Mouse (Mus musculus): ENCODE results near the gene Esrrg. TPM values are rescaled to one million over a fixed set of nuclear protein-coding genes. Genes with fewer than 3 reads are reported as not detected.

Gene Esrrg
- polyA plus RNA-seq, 1 experiment = 0.54 TPM

- no peak overlapping the region for H3K4me3 ChIP-seq (ENCODE audit: insufficient read depth, low read length)
- no peaks in the 10 kb centered on the region; the same call in 1 of the 2 replicates for H3K4me1 ChIP-seq (ENCODE audit: control insufficient read depth, insufficient read depth, low read length)
- H3K27ac ChIP-seq (ENCODE audit: insufficient read depth, low read length) = no peak overlapping the region
- TF ChIP-seq POLR2A (IDR thresholded peaks at IDR 0.05; ENCODE audit: low read depth, low read length) (no peak), CTCF (IDR thresholded peaks at IDR 0.05; ENCODE audit: borderline replicate concordance, insufficient read depth, low read length) (no peak)
These were observed 298.8 kb downstream of the Esrrg start for GRCm38 (mm10) chr1:187907407-187907806.

- Histone ChIP-seq H3K4me3 (ENCODE audit: insufficient read depth, low read length) (no peak overlapping the region), H3K27ac (ENCODE audit: insufficient read depth, low read length) (no peak overlapping the region), H3K4me1 (ENCODE audit: control insufficient read depth, insufficient read depth, low read length) (no peaks in the 10 kb centered on the region; the same call in 1 of the 2 replicates)
- no peak for TF ChIP-seq POLR2A (IDR thresholded peaks at IDR 0.05; ENCODE audit: low read depth, low read length)
- TF ChIP-seq CTCF (IDR thresholded peaks at IDR 0.05; ENCODE audit: borderline replicate concordance, insufficient read depth, low read length) = no peak
These were observed 299.3 kb downstream of the Esrrg start for GRCm38 (mm10) chr1:187907871-187908270.

- no peaks in the 10 kb centered on the region; the same call in 1 of the 2 replicates for H3K4me1 ChIP-seq (ENCODE audit: control insufficient read depth, insufficient read depth, low read length)
- no peak for TF ChIP-seq CTCF (IDR thresholded peaks at IDR 0.05; ENCODE audit: borderline replicate concordance, insufficient read depth, low read length)
- no peak for TF ChIP-seq POLR2A (IDR thresholded peaks at IDR 0.05; ENCODE audit: low read depth, low read length)
These were observed 302.1 kb downstream of the Esrrg start for GRCm38 (mm10) chr1:187910718-187911117.

GRCm38 (mm10) chr1:187911201-187911600 lies 302.6 kb downstream of the Esrrg start:
- Histone ChIP-seq H3K27ac (ENCODE audit: insufficient read depth, low read length) (no peak overlapping the region; the same call in 1 of the 2 replicates), H3K4me3 (ENCODE audit: insufficient read depth, low read length) (no peak overlapping the region), H3K4me1 (ENCODE audit: control insufficient read depth, insufficient read depth, low read length) (no peaks in the 10 kb centered on the region; the same call in 1 of the 2 replicates)
- TF ChIP-seq POLR2A (IDR thresholded peaks at IDR 0.05; ENCODE audit: low read depth, low read length) (no peak), CTCF (IDR thresholded peaks at IDR 0.05; ENCODE audit: borderline replicate concordance, insufficient read depth, low read length) (no peak)

More at GRCm38 (mm10) chr1:187910718-187911117, 302.1 kb downstream of the Esrrg start:
- Histone ChIP-seq H3K4me3 (ENCODE audit: insufficient read depth, low read length) (no peak overlapping the region), H3K27ac (ENCODE audit: insufficient read depth, low read length) (no peak overlapping the region; the same call in 1 of the 2 replicates)

GRCm38 (mm10) chr1:187918303-187918702 lies 309.7 kb downstream of the Esrrg start:
- H3K27ac ChIP-seq (ENCODE audit: insufficient read depth, low read length) = no peak overlapping the region
- no peaks in the 10 kb centered on the region for H3K4me1 ChIP-seq (ENCODE audit: control insufficient read depth, insufficient read depth, low read length)
- H3K4me3 ChIP-seq (ENCODE audit: insufficient read depth, low read length) = no peak overlapping the region
- TF ChIP-seq POLR2A (IDR thresholded peaks at IDR 0.05; ENCODE audit: low read depth, low read length) (no peak), CTCF (IDR thresholded peaks at IDR 0.05; ENCODE audit: borderline replicate concordance, insufficient read depth, low read length) (no peak)

- TF ChIP-seq POLR2A (IDR thresholded peaks at IDR 0.05; ENCODE audit: low read depth, low read length) (no peak), CTCF (IDR thresholded peaks at IDR 0.05; ENCODE audit: borderline replicate concordance, insufficient read depth, low read length) (no peak)
- no peak overlapping the region for H3K27ac ChIP-seq (ENCODE audit: insufficient read depth, low read length)
- no peak overlapping the region for H3K4me3 ChIP-seq (ENCODE audit: insufficient read depth, low read length)
- H3K4me1 ChIP-seq (ENCODE audit: control insufficient read depth, insufficient read depth, low read length) = no peaks in the 10 kb centered on the region
These were observed 310.3 kb downstream of the Esrrg start for GRCm38 (mm10) chr1:187918939-187919338.

GRCm38 (mm10) chr1:187920156-187920777 lies 311.7 kb downstream of the Esrrg start:
- TF ChIP-seq CTCF (IDR thresholded peaks at IDR 0.05; ENCODE audit: borderline replicate concordance, insufficient read depth, low read length) (no peak), POLR2A (IDR thresholded peaks at IDR 0.05; ENCODE audit: low read depth, low read length) (no peak)
- Histone ChIP-seq H3K27ac (ENCODE audit: insufficient read depth, low read length) (no peak overlapping the region), H3K4me1 (ENCODE audit: control insufficient read depth, insufficient read depth, low read length) (no peaks in the 10 kb centered on the region), H3K4me3 (ENCODE audit: insufficient read depth, low read length) (no peak overlapping the region)

GRCm38 (mm10) chr1:187931146-187931545 lies 322.6 kb downstream of the Esrrg start:
- no peak overlapping the region for H3K4me3 ChIP-seq (ENCODE audit: insufficient read depth, low read length)
- TF ChIP-seq CTCF (IDR thresholded peaks at IDR 0.05; ENCODE audit: borderline replicate concordance, insufficient read depth, low read length) (no peak), POLR2A (IDR thresholded peaks at IDR 0.05; ENCODE audit: low read depth, low read length) (no peak)
- no peak overlapping the region for H3K27ac ChIP-seq (ENCODE audit: insufficient read depth, low read length)
- no peaks in the 10 kb centered on the region for H3K4me1 ChIP-seq (ENCODE audit: control insufficient read depth, insufficient read depth, low read length)

GRCm38 (mm10) chr1:187938652-187939051 lies 330.1 kb downstream of the Esrrg start:
- no peak overlapping the region for H3K4me3 ChIP-seq (ENCODE audit: insufficient read depth, low read length)
- no peak overlapping the region for H3K27ac ChIP-seq (ENCODE audit: insufficient read depth, low read length)
- TF ChIP-seq CTCF (IDR thresholded peaks at IDR 0.05; ENCODE audit: borderline replicate concordance, insufficient read depth, low read length) (no peak), POLR2A (IDR thresholded peaks at IDR 0.05; ENCODE audit: low read depth, low read length) (no peak)

GRCm38 (mm10) chr1:187939078-187939477 lies 330.5 kb downstream of the Esrrg start:
- Histone ChIP-seq H3K4me3 (ENCODE audit: insufficient read depth, low read length) (no peak overlapping the region), H3K27ac (ENCODE audit: insufficient read depth, low read length) (no peak overlapping the region), H3K4me1 (ENCODE audit: control insufficient read depth, insufficient read depth, low read length) (no peaks in the 10 kb centered on the region)
- TF ChIP-seq POLR2A (IDR thresholded peaks at IDR 0.05; ENCODE audit: low read depth, low read length) (no peak), CTCF (IDR thresholded peaks at IDR 0.05; ENCODE audit: borderline replicate concordance, insufficient read depth, low read length) (no peak)

More at GRCm38 (mm10) chr1:187938652-187939051, 330.1 kb downstream of the Esrrg start:
- H3K4me1 ChIP-seq (ENCODE audit: control insufficient read depth, insufficient read depth, low read length) = no peaks in the 10 kb centered on the region

Data from embryonic fibroblast, embryonic 13.5 days (primary cell).